Mouse (Mus musculus): ENCODE data around the gene Nek1. TPM values are rescaled to one million over a fixed set of nuclear protein-coding genes. Genes with fewer than 3 reads are reported as not detected.

Gene Nek1
- 17.3 and 21.7 TPM in 2 replicates for total RNA-seq (2021)
- long read RNA-seq, full-length matches to known transcripts: 2 of 8 reads
- long read RNA-seq, partial matches to known transcripts: 5 of 8 reads
- long read RNA-seq, other reads (novel, unspliced or antisense): 1 of 8 reads

GRCm38 (mm10) chr8:60992910-60993638 is at the start of gene Nek1:
Gene Nek1 (plus strand): TSS chr8:60993195.
- peak; percentile 99 for DNase-seq

DNA sequence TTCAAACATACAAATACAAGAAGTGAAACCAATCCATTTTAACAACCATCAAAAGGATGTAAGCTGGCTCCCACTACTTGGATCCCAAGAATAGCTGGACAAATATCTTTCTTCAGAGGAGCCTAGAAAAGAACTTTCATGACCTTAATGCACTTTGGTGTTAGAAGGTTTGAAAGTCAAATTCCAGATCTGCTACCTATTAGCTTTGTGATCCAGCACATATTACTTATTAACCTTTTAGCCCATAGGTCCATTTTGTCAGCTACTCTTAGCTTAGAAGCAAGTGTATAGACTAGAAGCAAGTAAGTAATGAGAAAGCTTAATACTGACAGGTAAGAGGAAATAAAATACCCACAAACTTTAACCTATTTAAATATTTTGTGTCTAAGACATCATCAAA is 45.5 kb upstream of the Nek1 start:
- DNase-seq: no peak

GRCm38 (mm10) chr8:60949859-60950258 is 43.1 kb upstream of the Nek1 start:
- DNase-seq: no peak

- DNase-seq: no peak
These were observed 41.7 kb upstream of the Nek1 start for GRCm38 (mm10) chr8:60951271-60951670.

GRCm38 (mm10) chr8:60951757-60952156 is 41.2 kb upstream of the Nek1 start:
- DNase-seq: no peak

DNA sequence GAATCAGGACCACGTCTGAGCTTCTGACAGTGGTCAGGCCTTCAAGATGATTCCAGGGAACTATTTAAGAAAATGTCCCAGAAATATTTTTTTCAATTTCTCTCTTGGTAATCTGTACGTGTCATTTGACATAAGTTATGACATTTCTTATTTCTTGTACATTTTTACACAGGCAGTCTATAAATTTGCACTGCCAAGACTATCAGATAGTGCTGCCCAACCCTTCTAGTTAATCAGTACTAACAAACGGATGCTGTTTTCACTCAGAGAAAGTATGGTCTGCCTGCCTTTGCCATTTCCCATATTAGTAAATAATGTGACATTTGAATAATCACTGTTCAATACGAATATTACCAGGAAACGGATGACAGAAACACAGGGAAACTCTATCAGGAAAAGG is 40.2 kb upstream of the Nek1 start:
- no peak for DNase-seq

- peak; percentile 63 for DNase-seq
These were observed 38.5 kb upstream of the Nek1 start for GRCm38 (mm10) chr8:60954281-60955014.

DNA sequence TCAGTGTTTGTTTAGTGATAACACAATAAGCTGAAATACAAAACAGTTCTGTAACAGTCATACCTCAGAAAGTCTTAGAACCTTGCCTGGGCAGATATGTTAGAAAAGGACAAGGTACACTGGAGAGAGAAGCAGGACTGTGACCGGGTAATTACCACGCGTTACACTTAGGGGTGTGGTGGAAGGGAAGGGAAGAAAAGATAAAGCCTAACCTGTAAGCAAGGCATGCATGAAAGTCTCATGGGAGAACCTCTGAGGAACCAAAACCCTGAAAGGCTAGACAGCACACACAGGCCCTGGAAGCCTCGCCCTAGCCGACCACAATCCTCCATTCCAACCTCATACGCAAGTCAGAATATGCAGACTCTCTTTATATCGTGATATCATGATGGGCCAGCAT is 36.1 kb upstream of the Nek1 start:
- no peak for DNase-seq

DNA sequence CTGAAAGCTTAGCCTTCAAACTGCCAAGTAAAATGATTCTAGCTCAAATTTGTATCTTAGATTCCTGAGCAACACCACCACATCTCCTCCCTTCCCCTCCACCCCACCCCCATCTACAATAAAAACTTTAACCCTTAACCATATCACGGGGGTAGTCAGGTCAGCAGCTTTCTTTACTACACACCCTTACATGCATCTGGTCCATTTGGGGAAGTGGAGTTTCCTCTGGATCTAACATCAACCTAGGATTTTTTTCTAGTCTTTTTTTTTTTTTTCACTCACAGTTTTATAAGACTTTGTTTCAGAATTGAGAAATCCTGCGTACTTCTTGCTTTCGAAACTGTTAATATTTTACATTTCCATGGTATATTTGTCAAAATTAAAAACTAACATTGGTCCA is 30.2 kb upstream of the Nek1 start:
- no peak for DNase-seq

GRCm38 (mm10) chr8:60963931-60964330 is 29.1 kb upstream of the Nek1 start:
- DNase-seq: no peak

DNA sequence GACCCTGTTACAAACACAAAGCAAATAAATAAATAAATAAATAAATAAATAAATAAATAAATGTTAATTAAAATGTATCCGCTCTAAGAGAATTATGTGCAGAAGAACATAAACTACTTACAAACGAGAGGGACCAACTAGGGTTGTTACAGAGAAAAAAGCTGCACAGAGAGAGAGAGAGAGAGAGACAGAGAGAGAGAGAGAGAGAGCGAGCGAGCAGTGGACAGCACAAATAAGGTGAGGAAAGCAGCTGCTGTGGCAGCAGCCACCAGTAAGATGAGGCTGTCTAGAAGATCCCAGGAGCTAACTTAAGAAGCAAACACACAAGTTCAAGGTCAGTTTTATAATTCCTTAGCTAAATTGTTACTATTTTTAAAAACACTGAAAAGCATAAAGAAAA is 28.5 kb upstream of the Nek1 start:
- no peak for DNase-seq

DNA sequence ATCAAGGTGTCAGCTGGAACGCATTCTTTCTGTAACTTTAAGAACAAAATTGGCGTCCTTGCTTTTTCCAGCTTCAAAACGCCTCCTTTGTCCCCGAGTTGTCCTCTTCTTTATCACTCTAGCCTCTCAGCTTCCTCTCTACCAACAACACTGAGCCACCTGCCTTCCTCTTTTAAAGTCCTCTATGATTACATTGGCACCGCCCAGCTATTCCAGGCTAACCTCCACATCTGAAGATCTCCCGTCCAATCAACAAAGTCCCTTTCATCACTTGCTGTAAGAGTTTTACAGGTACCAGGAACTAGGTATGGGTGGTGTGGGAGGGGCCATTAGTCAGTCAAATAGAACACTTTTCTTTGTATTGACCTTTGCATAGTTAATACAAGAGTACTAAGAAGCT is 27.7 kb upstream of the Nek1 start:
- no peak for DNase-seq

- no peak for DNase-seq
These were observed 27.3 kb upstream of the Nek1 start for GRCm38 (mm10) chr8:60965741-60966140.

- DNase-seq: no peak
These were observed 23.9 kb upstream of the Nek1 start for GRCm38 (mm10) chr8:60969091-60969490.

- peak; percentile 37 for DNase-seq
These were observed 21.2 kb upstream of the Nek1 start for GRCm38 (mm10) chr8:60971808-60972207.

DNA sequence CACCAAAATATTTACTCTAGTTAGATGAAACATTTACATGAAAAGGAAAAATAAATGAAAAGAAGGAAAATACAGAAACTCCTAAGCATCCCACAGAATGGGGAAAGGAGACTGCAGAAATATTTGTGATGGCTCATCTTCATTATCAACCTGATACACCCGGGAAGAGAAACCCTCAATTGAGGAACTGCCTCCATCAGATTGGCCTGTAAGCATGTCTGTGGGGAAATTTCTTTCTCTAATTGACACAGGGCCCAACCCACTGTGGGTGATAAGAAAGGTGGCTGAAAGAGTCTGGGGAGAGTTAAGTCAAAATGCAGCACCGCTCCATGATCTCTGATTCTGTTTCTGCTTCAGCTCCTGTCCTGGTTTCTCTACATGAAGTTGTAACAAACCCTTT is 19.5 kb upstream of the Nek1 start:
- DNase-seq: no peak

DNA sequence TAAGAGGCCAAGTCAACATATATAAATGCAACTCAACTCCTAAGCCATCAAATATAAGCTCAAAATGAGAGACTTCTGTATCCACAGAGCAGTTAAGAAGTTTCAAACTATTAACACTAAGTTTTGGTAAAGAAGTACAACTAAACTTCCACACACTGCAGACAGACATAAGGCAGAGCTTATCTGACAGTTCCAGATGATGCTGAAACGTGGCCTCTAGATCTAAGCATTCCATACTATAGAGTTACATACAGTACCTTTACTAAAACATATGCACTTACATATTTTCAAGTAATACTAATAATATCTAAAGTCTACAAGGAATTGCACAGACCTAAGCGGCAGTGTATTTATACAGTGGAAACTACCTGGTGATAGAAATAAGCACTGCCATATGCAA is 18.2 kb upstream of the Nek1 start:
- no peak for DNase-seq

DNA sequence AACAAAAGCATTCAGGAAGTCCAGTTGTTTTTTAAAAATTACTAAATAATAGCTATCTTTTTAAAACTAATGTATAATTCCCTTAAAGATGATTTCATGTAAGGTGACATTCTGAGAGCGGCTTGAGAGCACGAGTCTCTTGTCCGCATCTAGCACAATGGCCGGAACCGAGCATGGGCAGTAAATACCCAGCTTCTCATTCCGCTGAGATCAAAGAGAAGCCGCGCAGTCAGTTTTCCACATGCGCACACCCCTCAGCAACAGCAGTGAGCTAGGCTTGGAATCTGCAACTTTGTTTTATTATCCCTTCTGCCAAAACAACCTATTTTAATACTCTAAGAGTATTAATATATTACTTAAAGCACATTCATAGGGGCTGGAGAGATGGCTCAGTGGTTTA is 16.2 kb upstream of the Nek1 start:
- DNase-seq: no peak

DNA sequence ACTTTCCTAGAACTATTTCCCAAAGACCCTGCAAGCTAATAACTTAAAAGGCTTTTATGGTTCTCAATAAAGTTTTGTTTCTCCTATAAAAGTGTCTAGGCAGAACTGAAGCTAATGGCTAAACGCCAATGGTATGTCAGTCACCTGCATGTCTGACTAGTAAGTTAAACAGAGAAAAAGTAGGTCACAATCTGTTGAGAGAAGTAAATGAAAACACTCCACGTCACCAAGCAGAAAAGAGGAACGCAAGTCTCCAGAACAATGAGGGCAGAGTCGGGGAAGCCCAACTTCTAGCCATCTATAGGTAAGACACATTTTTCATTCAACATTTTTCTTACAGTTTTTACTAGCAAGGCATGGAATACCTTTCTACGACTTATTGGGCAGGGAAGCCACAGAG is 14.5 kb upstream of the Nek1 start:
- no peak for DNase-seq

- no peak for DNase-seq
These were observed 11.6 kb upstream of the Nek1 start for GRCm38 (mm10) chr8:60981388-60981787.

DNA sequence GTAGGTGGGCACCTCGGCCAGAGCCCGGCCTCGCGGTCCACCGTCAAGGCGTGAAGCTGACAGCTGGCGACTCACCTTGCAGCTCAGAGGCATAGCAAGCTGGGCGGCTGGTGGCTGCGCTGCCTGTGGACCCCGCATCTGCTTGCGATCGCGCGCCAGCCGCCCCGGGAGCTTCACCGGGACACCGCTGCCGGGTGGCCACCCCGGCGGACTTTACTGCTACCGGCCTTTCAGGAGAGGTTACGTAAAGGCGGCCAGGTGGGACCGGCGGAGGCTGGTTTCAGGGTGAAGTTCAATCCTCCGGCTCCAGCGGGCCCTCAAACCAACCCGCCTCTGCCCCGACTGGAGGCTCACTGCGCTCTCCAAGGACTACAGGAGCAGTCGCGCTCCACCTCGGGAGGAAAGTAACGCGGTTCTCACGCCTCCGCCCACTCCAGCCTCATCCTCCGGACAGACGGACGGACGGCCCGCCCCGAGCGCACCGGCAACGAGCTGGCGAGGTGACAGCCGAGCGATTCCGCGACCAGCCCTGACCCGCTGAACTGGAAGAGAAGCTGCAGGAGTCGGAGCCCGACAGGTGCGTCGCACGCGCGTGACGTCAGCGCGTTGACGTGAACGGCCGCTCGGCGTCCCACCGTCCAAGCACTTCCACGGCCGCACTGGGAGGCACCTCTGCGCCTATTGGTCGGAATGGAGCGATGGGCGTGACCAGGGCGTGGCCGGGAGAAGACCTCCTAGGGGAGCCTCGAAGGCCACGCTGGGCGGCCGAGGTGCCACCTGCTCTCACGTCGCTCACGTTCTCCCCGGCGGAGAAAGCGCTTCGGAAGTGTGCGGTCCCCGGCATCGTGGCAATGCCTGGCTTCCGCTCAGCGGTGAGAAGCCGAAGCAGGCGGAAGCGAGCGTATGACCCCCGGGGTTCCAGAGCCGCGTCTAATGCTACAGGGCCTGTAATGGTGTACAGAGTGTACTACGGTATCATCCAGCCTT is 10.0 kb upstream of the Nek1 start, which contains the start of gene Clcn3:
Clcn3 (minus strand) TSS at position 600 of the 987 bp plus-strand sequence.
- DNase-seq: peak; percentile 98

DNA sequence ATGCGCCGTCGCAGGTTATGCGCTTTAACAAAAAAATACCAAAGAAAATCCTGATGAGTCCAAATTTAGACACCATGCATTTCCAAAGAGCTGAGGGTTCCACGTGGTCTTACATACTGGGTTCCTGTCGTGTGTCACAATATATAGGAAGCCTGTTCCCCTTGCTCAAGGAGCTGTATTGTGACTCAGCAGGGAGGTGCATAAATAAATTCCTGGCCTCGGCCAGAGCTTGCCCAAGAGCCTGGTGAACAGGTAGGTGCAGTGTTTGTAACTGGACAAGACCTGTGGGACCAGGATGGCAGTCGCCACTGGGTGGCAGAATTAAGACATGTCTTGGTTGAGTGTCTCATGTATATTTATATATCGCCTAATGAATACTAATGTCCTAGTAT is 9.3 kb upstream of the Nek1 start:
- DNase-seq: peak; percentile 56
